Mouse (Mus musculus): ENCODE measurements at regions not wholly inside any gene's neighbourhood (a gene's known extent, or its start where the extent isn't known, plus 50 kb on each side); places are given as distances from the start of the nearest gene placed in this dataset.
"Not testable (repeated sequence)": the region's sequence is repeated elsewhere in the genome, so short reads cannot be mapped to it uniquely, and the experiment has no call there.

- DNase-seq (ENCODE audit: low spot score), result no peak
These were observed 116.3 kb downstream of the Enc1 start for GRCm38 (mm10) chr13:97356923-97357807.

GRCm38 (mm10) chr13:97355411-97355810 lies 114.5 kb downstream of the Enc1 start:
- DNase-seq (ENCODE audit: low spot score), result not testable (repeated sequence)

- DNase-seq (ENCODE audit: low spot score), result no peak
These were observed 106.8 kb downstream of the Enc1 start for GRCm38 (mm10) chr13:97347696-97348095.

- no peak for DNase-seq (ENCODE audit: low spot score)
These were observed 100.4 kb downstream of the Enc1 start for GRCm38 (mm10) chr13:97341218-97341889.

DNA sequence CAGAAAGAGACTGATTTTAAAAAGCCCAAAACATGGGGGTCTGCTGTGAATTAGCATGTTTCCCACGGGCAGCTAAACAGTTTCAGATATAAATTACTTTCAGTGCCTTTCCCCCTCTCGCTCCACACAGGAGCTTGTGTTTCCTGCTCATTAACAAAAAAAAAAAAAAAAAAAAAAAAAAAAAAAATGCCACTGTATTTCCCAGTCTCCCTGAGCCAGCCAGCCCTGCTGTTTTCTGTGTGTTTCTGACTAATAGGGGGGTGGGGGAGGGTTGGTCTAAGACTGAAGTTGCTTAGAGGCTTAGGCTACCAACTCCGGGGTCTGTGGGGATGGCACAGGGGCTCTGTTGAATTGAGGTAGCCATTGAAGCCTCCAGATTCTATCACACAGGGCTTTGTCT lies 97.0 kb downstream of the Enc1 start:
- no peak for DNase-seq (ENCODE audit: low spot score)

DNA sequence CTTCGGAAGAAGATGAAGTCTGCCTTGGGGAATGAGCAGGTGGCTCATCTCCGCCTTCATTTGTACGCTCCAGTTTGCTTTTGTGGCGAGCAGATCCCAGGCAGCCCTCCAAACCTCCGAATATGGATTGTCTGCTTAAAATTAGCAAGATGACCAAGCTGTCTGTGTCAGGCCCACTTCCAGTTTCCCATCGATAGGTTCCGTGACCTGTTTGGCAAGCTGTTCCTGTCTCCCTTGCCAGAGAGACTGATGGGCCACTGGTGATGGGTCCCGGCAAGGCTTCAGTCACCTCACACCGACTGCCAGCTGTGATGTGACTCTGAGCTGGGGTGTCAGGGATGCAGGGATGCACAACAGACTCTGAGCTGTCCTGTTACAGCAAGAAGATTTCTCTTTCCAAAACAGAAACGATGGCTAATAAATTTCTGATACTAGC lies 96.4 kb downstream of the Enc1 start:
- DNase-seq (ENCODE audit: low spot score), result peak; percentile 11

DNA sequence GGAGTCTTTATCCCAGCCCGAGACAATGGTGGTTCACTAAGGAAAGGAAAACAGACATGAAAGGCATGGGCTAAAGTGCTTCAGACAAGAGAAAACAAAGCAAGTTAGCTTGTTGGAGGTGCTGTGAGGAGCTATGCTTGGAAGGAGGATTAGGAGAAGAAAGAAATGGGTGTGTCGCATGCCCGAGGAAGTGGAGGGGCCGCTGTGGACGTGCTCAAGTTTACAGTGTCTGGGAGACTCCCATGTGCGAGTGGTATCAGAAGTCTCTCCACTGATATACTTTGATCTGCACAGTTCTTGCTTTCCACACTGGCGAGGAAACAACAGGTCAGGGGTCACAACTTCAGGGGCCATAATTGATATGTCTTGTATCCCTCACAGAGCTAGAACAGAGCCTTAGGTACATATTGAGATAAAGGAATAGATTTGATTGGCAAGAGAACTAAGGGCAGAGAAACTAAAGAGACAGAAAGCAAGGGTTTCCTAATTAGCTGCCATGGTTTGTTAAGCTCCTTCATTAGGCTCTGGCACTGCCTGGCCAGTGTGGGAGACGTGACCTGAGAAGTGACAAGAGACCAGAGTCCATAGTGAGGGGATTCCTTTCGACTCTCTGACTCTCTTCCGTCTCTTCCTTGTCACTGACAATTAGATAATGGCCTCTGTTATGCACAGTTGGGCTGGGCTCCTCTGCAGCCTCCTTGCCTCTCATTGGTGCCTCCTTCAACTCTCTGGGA lies 93.1 kb downstream of the Enc1 start:
- no peak for DNase-seq (ENCODE audit: low spot score)

DNA sequence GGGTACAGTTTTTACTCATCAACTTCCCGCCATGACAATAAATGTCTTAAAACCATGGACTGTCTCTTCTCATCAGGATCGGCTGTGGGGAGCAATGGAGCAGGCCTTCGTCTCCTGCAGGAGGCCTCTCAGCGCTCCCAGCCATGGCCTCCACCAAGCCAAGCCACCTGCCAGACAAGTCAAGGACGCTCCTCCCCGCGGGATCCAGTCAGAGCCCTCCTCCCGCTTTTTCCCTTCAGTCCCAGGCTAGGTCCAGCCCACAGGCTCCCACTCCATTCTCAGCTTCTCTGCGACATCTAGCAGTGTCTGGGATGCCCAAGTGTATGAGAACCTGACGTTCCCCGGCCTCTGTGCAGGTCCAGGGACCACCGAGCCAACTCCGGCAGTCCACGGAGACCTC lies 90.2 kb downstream of the Enc1 start:
- no peak for DNase-seq (ENCODE audit: low spot score)

DNA sequence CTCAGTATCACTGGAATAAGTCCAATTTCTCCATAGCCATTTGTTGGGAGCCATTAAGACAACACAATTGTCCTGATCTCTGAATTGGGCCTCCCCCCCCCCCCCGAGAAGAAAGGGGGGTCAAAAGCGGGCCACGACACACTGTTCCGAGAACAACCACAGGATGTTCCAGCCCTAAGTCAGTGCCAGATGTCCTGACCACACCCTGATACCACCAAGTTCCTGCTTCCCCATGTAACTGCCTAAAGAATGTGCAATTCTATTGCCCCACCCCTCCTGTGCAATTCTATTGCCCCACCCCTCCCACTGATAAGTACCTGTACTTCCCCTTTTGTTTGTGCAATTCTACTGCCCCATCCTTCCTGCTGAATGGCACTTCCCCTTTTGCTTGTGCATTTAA lies 80.4 kb downstream of the Enc1 start:
- not testable (repeated sequence) for DNase-seq (ENCODE audit: low spot score)

DNA sequence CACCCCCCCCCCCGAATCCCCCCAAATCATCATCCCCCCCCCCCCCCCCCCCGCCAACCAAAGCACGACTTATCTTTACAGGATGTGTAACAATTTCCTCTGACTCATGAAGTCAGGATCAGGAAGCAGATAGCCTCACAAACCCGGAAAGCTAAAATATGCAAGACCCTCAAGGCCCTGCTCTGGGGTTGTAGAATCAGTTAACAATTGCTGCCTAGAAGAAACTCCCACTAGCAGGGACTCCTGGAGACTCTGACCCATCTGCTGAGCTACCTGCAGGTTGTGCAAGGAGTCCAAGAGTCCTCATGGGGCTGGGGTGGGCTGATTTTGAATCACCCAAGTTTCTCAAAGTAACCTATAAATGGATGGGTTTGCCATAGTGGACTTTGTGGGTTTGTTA lies 79.9 kb downstream of the Enc1 start:
- no peak for DNase-seq (ENCODE audit: low spot score)

GRCm38 (mm10) chr13:97320298-97320697 lies 79.4 kb downstream of the Enc1 start:
- DNase-seq (ENCODE audit: low spot score), result no peak

DNA sequence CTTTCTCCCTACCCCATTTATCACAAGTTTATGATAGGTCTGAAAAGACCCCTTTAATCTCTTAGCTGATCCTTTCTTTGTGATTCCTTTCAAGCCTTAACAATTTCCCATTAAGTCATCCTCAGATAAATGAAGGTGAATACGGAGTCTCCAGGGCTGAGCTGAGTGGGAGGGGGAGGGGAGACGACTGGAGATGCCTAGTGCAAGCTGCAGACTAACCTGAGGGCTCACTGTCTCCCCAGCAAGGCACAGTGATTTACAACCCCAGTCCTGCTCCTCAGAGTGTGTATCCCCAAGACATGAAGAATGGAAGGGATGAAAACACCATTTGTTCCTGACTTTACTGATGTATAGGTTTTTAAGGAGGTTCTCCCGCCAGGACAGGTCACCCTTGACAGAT lies 76.7 kb downstream of the Enc1 start:
- no peak for DNase-seq (ENCODE audit: low spot score)

GRCm38 (mm10) chr13:97312420-97313370 lies 71.8 kb downstream of the Enc1 start:
- DNase-seq (ENCODE audit: low spot score), result no peak

GRCm38 (mm10) chr13:97311340-97311739 lies 70.4 kb downstream of the Enc1 start:
- no peak for DNase-seq (ENCODE audit: low spot score)

DNA sequence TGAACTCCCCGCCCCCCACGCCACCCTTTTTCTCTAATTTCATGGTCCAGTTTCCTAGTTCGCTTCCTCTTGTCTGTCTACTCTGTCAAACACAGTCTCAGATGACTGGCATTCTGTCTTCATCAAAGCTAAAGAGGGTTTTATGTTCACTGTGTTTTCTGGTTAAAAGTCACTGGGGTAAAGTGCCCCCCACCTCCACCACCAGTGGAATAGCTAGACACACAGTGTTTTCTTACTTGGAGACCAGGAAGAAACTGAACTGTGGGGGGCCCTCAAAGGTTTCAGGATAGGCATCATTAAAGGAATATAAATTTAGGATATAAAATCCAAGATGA lies 69.9 kb downstream of the Enc1 start:
- no peak for DNase-seq (ENCODE audit: low spot score)

DNA sequence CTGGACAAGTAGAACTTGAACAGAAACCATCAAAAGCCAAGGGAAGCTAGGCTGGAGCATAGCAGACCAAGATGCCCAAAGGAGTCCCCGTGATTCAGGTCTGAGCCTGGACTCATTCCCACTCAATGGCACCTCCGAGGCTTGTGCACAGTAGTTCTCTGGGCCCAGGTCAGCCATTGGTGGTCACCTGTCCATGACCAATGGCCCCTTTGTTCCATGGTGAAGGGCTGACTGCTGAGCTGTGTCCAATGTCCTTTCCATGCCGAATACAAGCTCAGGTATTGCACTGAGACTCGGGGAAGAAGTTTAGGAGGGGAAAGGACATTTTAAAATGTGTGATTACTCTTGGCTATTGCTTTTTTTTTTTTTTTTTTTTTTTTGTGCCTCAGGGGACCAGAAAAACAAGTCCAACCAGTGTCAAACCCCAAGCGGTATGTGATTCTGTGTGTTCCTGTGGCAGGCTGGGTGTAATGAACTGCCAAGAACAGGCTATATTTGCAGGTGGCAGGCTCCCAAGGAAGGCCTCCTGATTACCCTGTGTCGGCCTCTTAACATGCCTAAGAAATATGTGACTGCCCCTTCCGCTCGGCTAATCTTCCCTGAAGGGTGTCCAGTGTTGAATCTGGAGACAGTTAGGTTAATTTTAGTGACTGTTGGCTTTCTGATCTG lies 69.4 kb downstream of the Enc1 start:
- DNase-seq (ENCODE audit: low spot score), result no peak

DNA sequence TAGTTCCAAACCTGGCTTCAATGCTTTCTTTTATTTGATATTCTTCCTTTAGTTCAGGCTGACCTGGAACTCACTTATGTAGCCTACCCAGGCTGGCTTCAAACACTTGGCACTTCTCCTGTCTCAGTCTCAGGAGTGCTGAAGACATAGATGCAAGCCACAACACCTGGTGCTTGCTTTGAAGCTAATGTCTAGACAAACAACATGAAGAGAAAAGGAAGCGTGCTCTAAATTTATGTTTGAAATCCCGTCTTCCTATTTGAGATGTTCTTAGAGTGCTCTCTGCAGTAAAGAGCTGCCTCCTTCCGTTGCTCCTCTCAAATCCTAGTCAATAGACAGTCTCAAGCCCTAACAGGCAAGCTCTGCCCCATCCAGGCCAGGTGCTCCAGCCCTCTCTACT lies 68.5 kb downstream of the Enc1 start:
- no peak for DNase-seq (ENCODE audit: low spot score)

GRCm38 (mm10) chr13:97308431-97308830 lies 67.5 kb downstream of the Enc1 start:
- no peak for DNase-seq (ENCODE audit: low spot score)

Measured in ovary, postnatal 10 days (tissue).